Mouse (Mus musculus) bone marrow, adult 2 months (tissue): ENCODE measurements around the gene Aqp12.

Experiments
- CTCF ChIP-seq: fragments of 200-500 bp; IDR thresholded peaks from 2 replicates; pipeline ENCODE4 v1.5.1; 2011; ENCODE audit warnings: low read length, control low read depth; ENCODE audit not compliant: control insufficient read depth, insufficient read depth
- POLR2A ChIP-seq: fragments of 200-500 bp; IDR thresholded peaks from 2 replicates; pipeline ENCODE4 v1.6.1; 2011; ENCODE audit warnings: low read depth, mild to moderate bottlenecking, control low read depth, low read length, borderline replicate concordance; ENCODE audit not compliant: control insufficient read depth

DNA sequence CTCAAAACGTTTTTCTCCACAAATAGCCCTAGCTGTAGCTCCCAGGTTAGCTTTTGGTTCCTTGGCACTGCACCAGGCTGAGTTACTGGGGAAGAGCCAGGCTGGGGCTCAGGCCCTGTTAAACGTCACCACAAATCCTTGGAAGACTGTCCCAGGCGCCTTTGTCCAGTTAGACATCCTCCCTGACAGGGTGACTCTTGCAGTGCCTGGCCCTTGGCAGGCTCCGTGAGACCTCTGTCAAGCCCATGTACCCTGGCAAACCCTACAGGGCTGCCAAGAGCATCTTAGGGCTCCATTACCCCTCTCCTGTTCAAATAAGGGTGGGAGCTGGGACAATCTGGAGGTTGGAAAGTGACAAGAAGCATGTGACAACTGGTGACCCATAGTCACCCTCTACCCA is 29.8 kb downstream of the Aqp12 start:
- TF ChIP-seq POLR2A: no peak
- no peak for TF ChIP-seq CTCF
